Comparison of ENCODE assay signal across 8 mouse cellular contexts in genomic region chr8:94992534-94992933, GRCm38 (mm10). TPM values are rescaled to one million over a fixed set of nuclear protein-coding genes. Genes with fewer than 3 reads are reported as not detected.
DNase-seq lines count a peak whose midpoint lies in the region; ATAC-seq and TF ChIP-seq lines count a peak whose summit lies in the region.

No protein-coding gene starts in this region.

- TF ChIP-seq POLR2A in brain, embryonic 14.5 days (IDR thresholded peaks at IDR 0.05; ENCODE audit: borderline replicate concordance, extremely low read depth, insufficient read depth, insufficient read length, poor library complexity, severe bottlenecking): no peak

- H3K9me3 ChIP-seq in hindbrain, embryonic 16.5 days (ENCODE audit: control insufficient read depth, low read length): no peaks in the 10 kb centered on the region
- no peaks in the 10 kb centered on the region for H3K9me3 ChIP-seq in midbrain, embryonic 16.5 days (replicated peaks; ENCODE audit: control insufficient read depth, low read length, poor library complexity, severe bottlenecking)

- peak; percentile 27; the same call in 1 of the 2 replicates for ATAC-seq in frontal cortex, adult (ENCODE audit: low TSS enrichment)
- ATAC-seq in hindbrain, embryonic 16.5 days: peak; percentile 46
- peak; percentile 1; the same call in 1 of the 2 replicates for ATAC-seq in midbrain, embryonic 16.5 days

- H3K36me3 ChIP-seq in hindbrain, embryonic 16.5 days (ENCODE audit: control insufficient read depth, insufficient read depth, low read length): no peaks in the 10 kb centered on the region
- H3K36me3 ChIP-seq in midbrain, embryonic 16.5 days (ENCODE audit: control insufficient read depth, insufficient read depth, low read length): no peaks in the 10 kb centered on the region

- peak overlapping the region; percentile 89 for H3K27ac ChIP-seq in hindbrain, embryonic 16.5 days (ENCODE audit: low read depth, low read length)
- peak overlapping the region; percentile 95 for H3K27ac ChIP-seq in midbrain, embryonic 16.5 days (ENCODE audit: low read length)

- 0 out of 2 replicates have a peak overlapping the region, but pooled peaks have one; percentile 9 for H3K4me2 ChIP-seq in hindbrain, embryonic 16.5 days (ENCODE audit: low read length)
- no peak overlapping the region for H3K4me2 ChIP-seq in midbrain, embryonic 16.5 days (ENCODE audit: low read length)

- no peak overlapping the region for H3K4me3 ChIP-seq in hindbrain, embryonic 16.5 days (ENCODE audit: low read length)
- no peak overlapping the region for H3K4me3 ChIP-seq in midbrain, embryonic 16.5 days (ENCODE audit: low read depth, low read length)

- peaks cover 55% of the 10 kb centered on the region for H3K4me1 ChIP-seq in hindbrain, embryonic 16.5 days (ENCODE audit: control insufficient read depth, insufficient read depth, low read depth, low read length)
- peaks cover 36% of the 10 kb centered on the region for H3K4me1 ChIP-seq in midbrain, embryonic 16.5 days (ENCODE audit: control insufficient read depth, insufficient read depth, low read length)

- H3K27me3 ChIP-seq in hindbrain, embryonic 16.5 days (replicated peaks; ENCODE audit: control insufficient read depth, insufficient read depth, low read length): no peaks in the 10 kb centered on the region
- H3K27me3 ChIP-seq in midbrain, embryonic 16.5 days (ENCODE audit: control insufficient read depth, insufficient read depth, low read depth, low read length): no peaks in the 10 kb centered on the region

- WGBS in hindbrain, embryonic 16.5 days: 30% methylated on average over 5 of the region's 5 CpGs
- WGBS in midbrain, embryonic 16.5 days: 34% methylated on average over 5 of the region's 5 CpGs

- no peak overlapping the region for H3K9ac ChIP-seq in hindbrain, embryonic 16.5 days (ENCODE audit: low read depth, low read length)
- H3K9ac ChIP-seq in midbrain, embryonic 16.5 days (ENCODE audit: low read depth, low read length): 0 out of 2 replicates have a peak overlapping the region, but pooled peaks have one; percentile 7

- peak; percentile 65 for DNase-seq in Muller cell, postnatal 12 days (ENCODE audit: inconsistent ontology term)
- peak; percentile 87 for DNase-seq in brain, embryonic 14.5 days (ENCODE audit: low read depth)
- peak; percentile 72 to 73 for DNase-seq in left cerebral cortex, postnatal 14 days (ENCODE audit: low spot score in 2 of 2)
- DNase-seq in thymus, postnatal 0 days (ENCODE audit: low spot score): no peak
- DNase-seq in yolk sac, embryonic 10.5 days (ENCODE audit: low spot score): no peak

- no peak for TF ChIP-seq CTCF in brain, embryonic 14.5 days (IDR thresholded peaks at IDR 0.05; ENCODE audit: borderline replicate concordance, extremely low read depth, insufficient read depth, insufficient read length)

- intact Hi-C loops in left cerebral cortex, postnatal 14 days (cut with DNase I): no loop called here

RNA-seq across cellular contexts. Expression of gene Adgrg1, which starts 18.0 kb away (rescaled TPM):
- 468 and 636 TPM in 2 replicates for polyA plus RNA-seq in brain, embryonic 14.5 days (2012; rRNA removed)
- 112 and 135 TPM in 2 replicates for polyA plus RNA-seq in hindbrain, embryonic 16.5 days (2015; fragmentation: Nextera tagmentation; extraction: Ambion mirVana)
- 100 to 1,000 TPM in 1 of 2 experiments, 10 to 100 TPM in 1; 93.3 to 110 TPM for total RNA-seq in left cerebral cortex, postnatal 14 days (2021)
- polyA plus RNA-seq in midbrain, embryonic 16.5 days (2015; fragmentation: Nextera tagmentation; extraction: Ambion mirVana): 147 and 153 TPM in 2 replicates
- 37.8 and 43.2 TPM in 2 replicates for polyA plus RNA-seq in thymus, postnatal 0 days (2015; fragmentation: Nextera tagmentation; extraction: Ambion mirVana)

RNA-seq across cellular contexts. Expression of gene Adgrg3, which starts 25.0 kb away (rescaled TPM):
- polyA plus RNA-seq in brain, embryonic 14.5 days (2012; rRNA removed): 2.1 and 3.0 TPM in 2 replicates
- 1.2 and 1.3 TPM in 2 replicates for polyA plus RNA-seq in hindbrain, embryonic 16.5 days (2015; fragmentation: Nextera tagmentation; extraction: Ambion mirVana)
- total RNA-seq in left cerebral cortex, postnatal 14 days (2021): under 1 TPM; 0.68 to 0.89 TPM
- 0.56 and 0.64 TPM in 2 replicates for polyA plus RNA-seq in midbrain, embryonic 16.5 days (2015; fragmentation: Nextera tagmentation; extraction: Ambion mirVana)
- polyA plus RNA-seq in thymus, postnatal 0 days (2015; fragmentation: Nextera tagmentation; extraction: Ambion mirVana): 8.5 and 9.7 TPM in 2 replicates

Comparison
In these comparisons a context has a peak if more than half of its experiments do, and no peak if none do; other contexts are left out.
1. DNase-seq: peak in Muller cell, postnatal 12 days (single experiment), brain, embryonic 14.5 days (single experiment) and left cerebral cortex, postnatal 14 days (2 of 2); none in thymus, postnatal 0 days (single experiment) and yolk sac, embryonic 10.5 days (single experiment).
2. Peak in every context shown above with its lines, with median percentiles within 50 percentile points of each other: ATAC-seq.